Mouse (Mus musculus): Measurements from ENCODE around the gene Pank4. TPM values are rescaled to one million over a fixed set of nuclear protein-coding genes. Genes with fewer than 3 reads are reported as not detected.
A peak's percentile ranks its signal among the peaks of the same experiment; 100 is the strongest.

Pank4 gene
- polyA plus RNA-seq, 1 experiment from 2014 or later: 37.8 TPM

DNA sequence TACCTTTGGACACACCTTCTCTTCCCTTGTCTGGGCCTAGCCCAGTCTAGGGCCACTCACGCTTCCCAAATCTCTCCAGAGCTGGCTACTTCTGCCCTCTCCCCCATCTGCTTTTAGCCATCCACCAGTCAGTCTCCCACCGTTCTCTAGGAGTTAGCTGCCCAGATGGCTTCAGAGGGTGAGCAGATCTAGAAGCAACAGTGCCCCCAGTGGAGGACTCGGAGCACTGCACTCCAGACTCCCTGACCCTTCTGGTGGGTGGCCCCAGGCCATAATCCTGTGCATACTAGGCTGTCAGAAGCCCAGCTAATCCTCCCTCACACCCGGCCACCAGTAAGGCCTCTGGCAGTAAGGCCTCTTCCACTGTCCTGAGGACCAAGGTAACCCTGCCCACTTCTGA is 48.9 kb downstream of the Pank4 start:
- H3K9me3 ChIP-seq (ENCODE audit: control insufficient read depth, low read length): no peaks in the 10 kb centered on the region
- H3K9ac ChIP-seq (ENCODE audit: low read depth, low read length): no peak overlapping the region
- no peaks in the 10 kb centered on the region for H3K36me3 ChIP-seq (ENCODE audit: control insufficient read depth, insufficient read depth, low read length)
- WGBS: 11% methylated on average over 4 of the region's 4 CpGs
- H3K27ac ChIP-seq (ENCODE audit: low read depth, low read length): no peak overlapping the region
- H3K4me1 ChIP-seq (ENCODE audit: control insufficient read depth, insufficient read depth, low read depth, low read length): peaks cover 15% of the 10 kb centered on the region
- H3K27me3 ChIP-seq (replicated peaks; ENCODE audit: control insufficient read depth, insufficient read depth, low read length): no peaks in the 10 kb centered on the region
- no peak overlapping the region for H3K4me2 ChIP-seq (ENCODE audit: low read length)
- peak; percentile 51; the same call in 1 of the 2 replicates for ATAC-seq
- no peak overlapping the region for H3K4me3 ChIP-seq (ENCODE audit: low read length)

DNA sequence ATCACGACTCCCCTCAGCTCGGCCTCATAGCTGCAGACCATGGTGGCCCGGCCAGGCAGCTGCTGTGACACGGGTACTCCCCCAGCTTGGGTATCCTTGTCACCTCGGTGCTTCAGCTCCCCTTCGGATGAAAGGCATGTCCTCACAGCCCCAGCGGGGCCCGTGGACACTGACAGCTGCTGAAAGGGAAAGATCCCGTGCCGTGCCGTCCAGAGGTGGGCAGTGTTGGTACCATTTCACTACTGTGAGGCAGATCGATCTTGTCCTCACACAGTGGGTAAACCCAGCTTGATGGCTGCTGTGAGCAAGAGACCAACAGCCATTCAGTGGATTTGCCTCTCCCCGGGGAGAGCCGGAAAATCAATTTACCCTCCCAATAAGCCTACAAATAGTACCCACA is 50.3 kb downstream of the Pank4 start:
- Histone ChIP-seq H3K4me3 (ENCODE audit: low read length) (no peak overlapping the region), H3K4me2 (ENCODE audit: low read length) (no peak overlapping the region), H3K9ac (ENCODE audit: low read depth, low read length) (no peak overlapping the region), H3K4me1 (ENCODE audit: control insufficient read depth, insufficient read depth, low read depth, low read length) (peaks cover 21% of the 10 kb centered on the region), H3K27me3 (replicated peaks; ENCODE audit: control insufficient read depth, insufficient read depth, low read length) (no peaks in the 10 kb centered on the region), H3K9me3 (ENCODE audit: control insufficient read depth, low read length) (no peaks in the 10 kb centered on the region), H3K27ac (ENCODE audit: low read depth, low read length) (no peak overlapping the region), H3K36me3 (ENCODE audit: control insufficient read depth, insufficient read depth, low read length) (no peaks in the 10 kb centered on the region)
- WGBS: 58% methylated on average over 14 of the region's 14 CpGs
- ATAC-seq: no peak

GRCm38 (mm10) chr4:155014791-155015190 is 50.9 kb downstream of the Pank4 start:
- H3K27ac ChIP-seq (ENCODE audit: low read depth, low read length): no peak overlapping the region

DNA sequence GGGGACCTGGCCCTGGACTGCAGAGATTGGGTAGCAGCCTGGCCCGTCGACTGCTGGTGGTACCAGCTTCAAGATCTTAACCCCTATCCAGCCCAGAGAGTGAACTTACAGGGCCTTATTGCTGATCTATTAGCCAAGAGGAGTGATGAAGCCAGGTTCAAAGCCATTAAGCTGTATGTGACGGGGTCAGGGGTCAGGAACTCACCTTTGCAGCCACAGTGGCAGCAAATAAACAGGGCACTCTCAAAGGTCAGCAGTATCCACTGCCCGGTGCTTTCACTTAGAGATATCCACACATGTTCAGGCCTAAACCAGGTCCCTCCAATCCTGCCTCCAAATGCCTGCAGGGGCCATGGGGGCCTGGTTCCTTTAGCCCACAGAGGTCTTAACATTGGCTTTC is 51.6 kb downstream of the Pank4 start:
- H3K4me1 ChIP-seq (ENCODE audit: control insufficient read depth, insufficient read depth, low read depth, low read length): peaks cover 24% of the 10 kb centered on the region

More at GRCm38 (mm10) chr4:155014791-155015190, 50.9 kb downstream of the Pank4 start:
- no peak for ATAC-seq
- no peak overlapping the region for H3K9ac ChIP-seq (ENCODE audit: low read depth, low read length)
- no peaks in the 10 kb centered on the region for H3K36me3 ChIP-seq (ENCODE audit: control insufficient read depth, insufficient read depth, low read length)
- H3K27me3 ChIP-seq (replicated peaks; ENCODE audit: control insufficient read depth, insufficient read depth, low read length): no peaks in the 10 kb centered on the region
- no peaks in the 10 kb centered on the region for H3K9me3 ChIP-seq (ENCODE audit: control insufficient read depth, low read length)
- H3K4me2 ChIP-seq (ENCODE audit: low read length): no peak overlapping the region
- H3K4me1 ChIP-seq (ENCODE audit: control insufficient read depth, insufficient read depth, low read depth, low read length): peaks cover 24% of the 10 kb centered on the region
- 66% methylated on average over 12 of the region's 12 CpGs for WGBS
- no peak overlapping the region for H3K4me3 ChIP-seq (ENCODE audit: low read length)

GRCm38 (mm10) chr4:155016807-155017206 is 52.9 kb downstream of the Pank4 start:
- ATAC-seq: no peak
- no peak overlapping the region for H3K27ac ChIP-seq (ENCODE audit: low read depth, low read length)
- no peak overlapping the region for H3K4me3 ChIP-seq (ENCODE audit: low read length)
- no peak overlapping the region for H3K4me2 ChIP-seq (ENCODE audit: low read length)
- peaks cover 21% of the 10 kb centered on the region for H3K4me1 ChIP-seq (ENCODE audit: control insufficient read depth, insufficient read depth, low read depth, low read length)
- WGBS: 62% methylated on average over 11 of the region's 11 CpGs
- no peaks in the 10 kb centered on the region for H3K36me3 ChIP-seq (ENCODE audit: control insufficient read depth, insufficient read depth, low read length)
- H3K27me3 ChIP-seq (replicated peaks; ENCODE audit: control insufficient read depth, insufficient read depth, low read length): no peaks in the 10 kb centered on the region
- no peaks in the 10 kb centered on the region for H3K9me3 ChIP-seq (ENCODE audit: control insufficient read depth, low read length)
- H3K9ac ChIP-seq (ENCODE audit: low read depth, low read length): no peak overlapping the region

More for the DNA sequence above, 51.6 kb downstream of the Pank4 start:
- Histone ChIP-seq H3K4me3 (ENCODE audit: low read length) (no peak overlapping the region), H3K27ac (ENCODE audit: low read depth, low read length) (no peak overlapping the region), H3K4me2 (ENCODE audit: low read length) (no peak overlapping the region), H3K9ac (ENCODE audit: low read depth, low read length) (no peak overlapping the region), H3K9me3 (ENCODE audit: control insufficient read depth, low read length) (no peaks in the 10 kb centered on the region), H3K36me3 (ENCODE audit: control insufficient read depth, insufficient read depth, low read length) (no peaks in the 10 kb centered on the region), H3K27me3 (replicated peaks; ENCODE audit: control insufficient read depth, insufficient read depth, low read length) (no peaks in the 10 kb centered on the region)
- ATAC-seq: no peak
- WGBS: 80% methylated on average over 4 of the region's 4 CpGs

DNA sequence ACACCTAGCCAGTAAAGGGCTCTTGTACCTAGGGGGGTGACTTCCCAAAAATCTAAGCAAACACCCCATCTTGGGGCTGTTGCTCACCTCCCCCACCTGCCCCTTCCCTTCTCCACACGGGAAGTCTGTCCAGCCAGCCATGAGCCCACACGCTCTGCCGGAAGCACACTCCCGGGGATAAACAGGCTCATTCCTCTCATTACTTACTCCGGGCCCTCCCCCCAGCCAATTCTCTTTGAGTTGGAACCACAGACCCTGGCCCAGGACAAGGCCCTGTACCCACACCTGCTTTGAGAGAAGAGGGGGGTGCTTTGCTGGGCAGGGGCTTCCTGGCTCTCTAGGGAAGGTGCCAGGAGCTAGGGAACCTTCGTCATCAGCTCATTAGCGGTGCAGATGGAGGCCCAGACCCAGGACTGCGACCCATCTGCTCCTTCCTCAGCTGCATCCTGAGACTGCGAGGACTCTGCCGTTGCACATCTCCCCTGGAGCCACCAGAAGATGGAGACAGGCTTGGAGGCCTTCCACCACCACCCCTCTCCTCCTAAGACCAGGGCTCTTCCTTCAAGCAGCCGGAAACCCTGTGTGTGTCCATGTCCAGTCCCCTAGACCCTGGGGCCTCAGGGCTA is 53.4 kb downstream of the Pank4 start:
- ATAC-seq: no peak
- Histone ChIP-seq H3K4me1 (ENCODE audit: control insufficient read depth, insufficient read depth, low read depth, low read length) (peaks cover 16% of the 10 kb centered on the region), H3K27ac (ENCODE audit: low read depth, low read length) (no peak overlapping the region), H3K4me3 (ENCODE audit: low read length) (no peak overlapping the region), H3K9me3 (ENCODE audit: control insufficient read depth, low read length) (no peaks in the 10 kb centered on the region), H3K4me2 (ENCODE audit: low read length) (no peak overlapping the region), H3K27me3 (replicated peaks; ENCODE audit: control insufficient read depth, insufficient read depth, low read length) (no peaks in the 10 kb centered on the region), H3K36me3 (ENCODE audit: control insufficient read depth, insufficient read depth, low read length) (no peaks in the 10 kb centered on the region), H3K9ac (ENCODE audit: low read depth, low read length) (no peak overlapping the region)
- 44% methylated on average over 11 of the region's 11 CpGs for WGBS

GRCm38 (mm10) chr4:155018066-155018465 is 54.1 kb downstream of the Pank4 start:
- Histone ChIP-seq H3K36me3 (ENCODE audit: control insufficient read depth, insufficient read depth, low read length) (no peaks in the 10 kb centered on the region), H3K4me2 (ENCODE audit: low read length) (no peak overlapping the region), H3K9me3 (ENCODE audit: control insufficient read depth, low read length) (no peaks in the 10 kb centered on the region), H3K4me1 (ENCODE audit: control insufficient read depth, insufficient read depth, low read depth, low read length) (peaks cover 16% of the 10 kb centered on the region), H3K4me3 (ENCODE audit: low read length) (no peak overlapping the region), H3K9ac (ENCODE audit: low read depth, low read length) (no peak overlapping the region), H3K27ac (ENCODE audit: low read depth, low read length) (no peak overlapping the region), H3K27me3 (replicated peaks; ENCODE audit: control insufficient read depth, insufficient read depth, low read length) (no peaks in the 10 kb centered on the region)
- WGBS: 75% methylated on average over 8 of the region's 8 CpGs
- no peak for ATAC-seq

DNA sequence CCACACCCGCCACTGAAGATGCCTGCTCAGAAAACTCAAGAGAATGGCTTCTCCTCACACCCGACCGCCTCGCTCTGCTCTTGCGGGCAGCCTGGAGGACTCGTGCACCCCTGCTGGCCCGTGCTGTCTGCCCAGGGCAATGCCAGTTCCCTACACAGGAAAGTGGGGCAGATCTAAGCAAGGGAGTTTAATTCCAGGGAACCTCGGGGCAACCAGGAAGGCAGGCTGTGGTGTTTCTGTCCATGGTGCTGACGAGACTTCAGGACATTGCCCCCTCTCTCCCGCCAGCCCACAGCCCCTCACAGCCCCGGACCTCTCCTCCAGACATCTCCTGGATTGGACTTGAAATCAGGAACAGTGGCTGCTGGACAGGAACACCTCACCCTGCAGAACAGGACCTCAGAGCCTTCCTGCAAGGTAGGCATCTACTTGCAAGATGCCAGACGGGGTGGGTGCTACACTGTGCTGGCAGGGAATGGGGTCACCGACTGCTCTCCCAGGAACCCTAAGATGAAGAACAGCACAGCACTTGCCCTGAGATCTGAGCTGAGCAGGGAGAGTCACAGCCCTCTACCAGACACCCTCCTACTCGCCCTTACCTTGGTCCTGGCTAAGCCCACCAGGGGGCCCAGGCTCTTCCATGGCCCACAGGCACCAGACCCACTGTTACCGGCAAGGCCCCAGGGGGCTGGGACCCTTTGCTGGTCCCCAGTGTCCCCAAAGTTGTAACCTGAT is 54.8 kb downstream of the Pank4 start:
- 8% methylated on average over 15 of the region's 15 CpGs for WGBS
- 0 out of 2 replicates have a peak overlapping the region, but pooled peaks have one; percentile 39 for H3K9ac ChIP-seq (ENCODE audit: low read depth, low read length)
- no peak overlapping the region for H3K4me3 ChIP-seq (ENCODE audit: low read length)
- no peaks in the 10 kb centered on the region for H3K36me3 ChIP-seq (ENCODE audit: control insufficient read depth, insufficient read depth, low read length)
- H3K9me3 ChIP-seq (ENCODE audit: control insufficient read depth, low read length): no peaks in the 10 kb centered on the region
- H3K27me3 ChIP-seq (replicated peaks; ENCODE audit: control insufficient read depth, insufficient read depth, low read length): no peaks in the 10 kb centered on the region
- 0 out of 2 replicates have a peak, but pooled peaks have one; percentile 21 for ATAC-seq
- peak overlapping the region; percentile 35 for H3K4me2 ChIP-seq (ENCODE audit: low read length)
- H3K27ac ChIP-seq (ENCODE audit: low read depth, low read length): no peak overlapping the region
- peaks cover 16% of the 10 kb centered on the region for H3K4me1 ChIP-seq (ENCODE audit: control insufficient read depth, insufficient read depth, low read depth, low read length)

- 0 out of 2 replicates have a peak overlapping the region, but pooled peaks have one; percentile 39 for H3K9ac ChIP-seq (ENCODE audit: low read depth, low read length)
- no peak overlapping the region for H3K4me3 ChIP-seq (ENCODE audit: low read length)
- H3K4me1 ChIP-seq (ENCODE audit: control insufficient read depth, insufficient read depth, low read depth, low read length): peaks cover 21% of the 10 kb centered on the region
- H3K27me3 ChIP-seq (replicated peaks; ENCODE audit: control insufficient read depth, insufficient read depth, low read length): no peaks in the 10 kb centered on the region
- ATAC-seq: 0 out of 2 replicates have a peak, but pooled peaks have one; percentile 21
- H3K27ac ChIP-seq (ENCODE audit: low read depth, low read length): no peak overlapping the region
- no peaks in the 10 kb centered on the region for H3K36me3 ChIP-seq (ENCODE audit: control insufficient read depth, insufficient read depth, low read length)
- WGBS: 2% methylated on average over 10 of the region's 10 CpGs
- H3K4me2 ChIP-seq (ENCODE audit: low read length): peak overlapping the region; percentile 35
- H3K9me3 ChIP-seq (ENCODE audit: control insufficient read depth, low read length): no peaks in the 10 kb centered on the region
Observed at GRCm38 (mm10) chr4:155019336-155019847, 55.5 kb downstream of the Pank4 start.
